Mouse (Mus musculus) T-helper 17 cell (primary cell): ENCODE results near the gene Dner.

Experiments used
- in situ Hi-C, 2 experiments: fragments of 300-600 bp; cut with MboI, MseI; formaldehyde crosslinking; loops; 1 replicate in 1 of 2; 2 replicates in 1 of 2; pipeline ENCODE4 v1.15.1; 2025; ENCODE audit warnings: high pct_unique_total_duplicates in 2 of 2

Gene Dner

DNA sequence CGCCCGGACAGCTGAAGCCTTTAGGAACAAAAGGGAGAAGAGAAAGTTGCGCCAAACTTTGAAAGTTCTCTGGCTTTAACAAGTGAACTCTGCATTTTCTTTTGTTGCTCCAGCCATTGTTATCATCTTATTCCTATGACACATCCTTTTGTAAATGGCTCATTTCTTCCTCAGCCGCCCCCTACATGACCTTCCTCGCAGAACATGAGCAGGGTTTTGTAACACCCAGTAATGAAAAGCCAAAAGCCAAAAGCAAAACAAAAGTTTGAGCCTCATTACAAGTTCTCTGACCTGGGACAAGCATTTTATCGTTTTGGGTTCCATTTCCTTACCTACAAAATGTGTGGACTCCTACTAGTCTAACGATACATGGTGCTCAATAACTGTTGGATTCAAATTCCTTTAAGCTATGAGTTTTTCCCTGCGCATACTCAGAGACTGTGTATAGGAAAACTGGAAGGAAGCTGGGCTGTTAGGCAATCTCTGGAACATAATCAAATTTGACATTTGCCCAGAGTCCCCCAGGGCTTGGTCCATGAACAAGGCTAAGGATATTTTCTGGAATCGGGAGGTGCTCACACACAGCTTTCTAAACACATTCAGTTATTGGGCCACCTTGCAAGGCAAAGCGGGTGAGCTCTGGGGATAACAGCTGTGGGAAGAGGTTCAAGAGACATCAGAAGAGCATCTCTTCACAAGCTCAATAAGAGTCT, 246.3 kb downstream of the Dner start:
- in situ Hi-C loops = no loop called here

DNA sequence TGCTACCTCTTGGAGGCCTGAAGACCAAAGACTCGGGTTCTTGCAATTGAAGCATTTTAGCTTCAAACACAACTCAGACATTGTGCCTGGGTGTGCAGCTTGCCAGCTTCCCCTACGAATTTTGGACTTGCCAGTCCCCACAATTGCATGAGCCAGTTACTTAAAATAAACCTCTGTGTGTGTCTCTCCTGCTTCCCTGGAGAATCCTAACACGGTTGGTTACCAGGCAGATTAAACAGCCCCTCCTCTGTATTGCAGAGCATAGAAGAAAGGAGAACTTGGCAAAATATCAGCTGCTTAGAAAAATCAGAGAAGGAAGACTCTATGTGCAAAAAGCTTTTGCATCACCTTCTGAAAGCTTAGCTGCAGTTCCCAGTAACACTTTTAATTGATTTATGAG, 252.4 kb downstream of the Dner start:
- in situ Hi-C loops = no loop called here

DNA sequence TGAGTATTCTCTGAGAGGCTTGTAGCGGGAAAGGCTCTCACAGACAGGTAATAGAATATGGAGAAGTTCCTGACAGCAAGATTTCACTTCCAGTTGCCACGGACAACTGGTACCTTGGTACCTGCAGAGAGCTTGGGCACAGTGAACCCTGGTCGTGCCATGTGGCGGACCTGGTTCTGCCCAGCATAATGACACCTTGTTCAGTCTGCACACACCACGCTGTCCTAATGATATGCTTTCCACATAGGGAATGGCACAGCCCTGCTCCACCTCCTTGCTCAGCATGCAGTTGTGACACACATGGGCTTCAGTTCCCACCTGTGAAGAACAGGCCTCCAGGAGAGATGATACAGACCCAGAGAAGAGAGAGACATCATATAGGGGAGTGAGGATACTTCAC, 253.0 kb downstream of the Dner start:
- in situ Hi-C loops = no loop called here

DNA sequence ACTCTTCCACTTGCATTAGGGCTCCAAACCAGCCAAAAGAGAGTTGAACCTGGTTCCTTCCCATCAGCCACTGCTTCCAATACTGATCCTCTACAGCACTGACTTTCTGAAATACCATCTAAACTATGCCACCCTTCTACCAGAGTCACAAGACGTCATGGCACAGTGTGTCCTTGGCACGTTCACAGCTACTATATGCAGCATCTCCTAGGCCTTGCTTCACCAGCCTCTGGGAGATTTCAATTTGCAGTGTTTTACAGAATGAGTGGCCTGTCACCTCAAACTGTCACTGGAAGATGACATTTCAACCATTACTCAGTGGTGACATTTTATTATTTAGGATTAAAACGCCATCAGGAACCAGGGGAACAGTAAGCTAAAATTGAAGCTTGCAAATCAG, 254.6 kb downstream of the Dner start:
- in situ Hi-C loops = no loop called here

DNA sequence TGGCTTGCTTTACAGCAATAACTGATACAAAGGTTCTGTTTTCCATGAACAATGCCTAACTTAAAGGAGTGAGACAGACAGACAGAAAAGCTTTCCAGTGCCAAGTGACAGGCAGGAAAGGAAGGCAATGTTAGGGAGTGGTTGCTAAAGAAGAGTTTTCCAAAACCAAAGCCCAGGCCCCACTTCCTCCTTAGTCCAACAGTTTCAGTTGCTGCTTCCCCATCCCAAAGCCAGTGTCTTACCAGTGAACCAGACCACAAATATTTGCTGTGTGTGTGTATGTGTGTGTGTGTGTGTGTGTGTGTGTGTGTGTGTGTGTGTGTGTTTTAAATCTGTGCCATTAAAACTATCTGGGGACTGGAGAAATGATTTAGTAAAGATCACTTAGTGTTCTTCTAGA, 258.5 kb downstream of the Dner start:
- in situ Hi-C loops = no loop called here

DNA sequence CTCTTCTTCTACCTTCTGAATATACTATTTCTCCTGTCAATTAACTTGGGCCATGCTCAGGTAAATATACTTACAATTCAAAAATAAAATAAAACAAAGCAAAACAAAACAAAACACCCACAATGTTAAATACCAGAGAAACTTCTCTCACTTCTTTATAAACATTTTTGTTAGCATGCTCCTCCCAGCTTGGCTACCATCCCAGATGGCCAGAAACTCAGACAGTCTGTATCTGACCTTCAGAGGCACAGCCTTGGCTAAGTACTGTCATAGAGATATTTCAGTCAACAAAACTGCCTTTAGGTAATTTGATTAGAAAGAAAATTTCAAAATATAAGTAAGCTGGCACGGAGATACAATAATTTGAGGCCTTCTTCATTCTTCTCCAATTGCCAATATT, 259.7 kb downstream of the Dner start:
- in situ Hi-C loops = no loop called here

DNA sequence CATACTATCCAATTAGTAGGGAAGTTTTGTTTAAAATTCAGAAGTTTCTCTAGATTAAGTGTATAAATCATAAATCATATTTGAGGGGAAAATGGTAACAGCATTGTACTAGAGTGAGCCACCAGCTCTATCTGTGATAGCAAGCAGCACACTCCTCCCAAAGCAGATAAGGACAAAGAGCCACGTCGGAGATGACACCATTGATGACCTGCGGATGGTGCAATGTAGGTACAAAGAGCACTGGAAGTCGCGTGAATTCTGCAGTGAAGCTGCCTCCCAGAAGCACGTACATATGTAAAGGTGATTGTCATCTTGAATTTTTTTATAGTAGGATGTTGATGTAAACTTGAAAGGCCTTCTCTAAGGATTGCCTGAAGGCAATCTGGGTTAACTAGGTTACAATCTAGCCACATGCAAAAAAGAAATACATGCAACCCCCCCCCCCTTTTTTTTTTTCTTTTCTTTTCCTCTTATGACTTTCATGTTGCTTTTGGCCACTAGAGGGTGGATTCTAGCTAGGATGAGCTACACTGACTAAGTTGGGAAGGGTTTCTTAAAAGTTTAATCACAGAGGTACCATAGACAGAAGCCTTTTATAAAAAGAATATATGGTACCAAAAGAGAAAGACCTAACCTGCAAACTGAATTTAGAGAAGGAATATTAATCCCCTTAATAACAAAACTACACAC, 262.6 kb downstream of the Dner start:
- in situ Hi-C loops = no loop called here

DNA sequence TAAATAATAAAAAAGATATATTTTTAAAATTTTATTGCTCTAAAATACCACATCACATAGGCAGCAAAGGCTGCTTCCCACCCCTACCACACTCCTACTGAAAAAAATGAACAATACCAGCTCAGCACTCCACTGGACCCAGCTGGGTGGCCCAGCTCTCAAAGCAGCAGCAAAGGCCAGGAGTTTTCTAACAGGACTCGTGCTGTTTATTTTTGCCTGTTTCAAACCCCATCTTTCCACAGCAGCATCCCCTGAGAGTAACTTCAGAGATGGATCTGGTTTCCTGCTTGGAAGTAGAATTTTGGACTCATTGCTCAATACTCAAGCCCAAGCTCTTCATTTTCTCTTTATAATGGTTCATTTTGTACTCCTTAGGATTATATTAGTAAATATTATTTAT, 263.7 kb downstream of the Dner start:
- in situ Hi-C loops = no loop called here

DNA sequence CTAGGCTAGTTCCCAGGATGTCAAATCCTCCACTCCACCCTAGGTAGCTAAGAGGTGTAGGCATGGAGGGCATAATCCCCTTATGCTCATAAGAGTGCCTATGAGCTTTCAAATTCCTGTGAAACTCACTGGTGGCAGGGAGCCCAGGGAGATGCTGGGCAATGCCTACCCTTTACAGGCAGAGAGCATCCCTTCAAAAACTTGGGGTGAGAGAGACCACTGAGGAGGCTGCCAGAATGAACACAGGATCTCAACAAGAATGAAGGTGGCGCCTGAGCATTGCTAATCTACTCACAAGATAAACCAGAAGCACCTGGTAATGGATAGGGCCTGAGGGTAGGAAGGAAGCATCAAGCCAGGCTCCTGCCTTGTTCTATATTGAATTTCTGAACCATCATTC, 267.7 kb downstream of the Dner start:
- in situ Hi-C loops = no loop called here

DNA sequence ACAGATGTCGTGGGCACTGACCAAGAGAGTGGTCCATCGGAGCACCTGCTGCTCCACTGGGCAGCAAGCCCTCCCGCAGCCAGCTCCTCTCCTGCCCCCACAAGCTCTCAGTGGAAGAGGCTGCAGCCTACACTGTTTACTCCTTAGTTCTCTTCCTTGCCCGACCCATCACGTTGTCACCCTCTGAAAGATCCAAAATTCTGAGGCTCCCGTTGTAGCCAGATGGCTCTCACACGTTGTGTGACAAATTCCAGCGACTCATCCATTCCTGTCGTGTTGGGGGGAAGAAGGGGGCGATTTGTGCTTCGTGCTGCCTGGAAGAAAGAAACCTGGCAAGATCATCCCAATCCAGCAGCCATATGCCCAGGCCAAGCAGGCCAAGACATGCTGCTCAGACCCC, 268.3 kb downstream of the Dner start:
- in situ Hi-C loops = no loop called here

DNA sequence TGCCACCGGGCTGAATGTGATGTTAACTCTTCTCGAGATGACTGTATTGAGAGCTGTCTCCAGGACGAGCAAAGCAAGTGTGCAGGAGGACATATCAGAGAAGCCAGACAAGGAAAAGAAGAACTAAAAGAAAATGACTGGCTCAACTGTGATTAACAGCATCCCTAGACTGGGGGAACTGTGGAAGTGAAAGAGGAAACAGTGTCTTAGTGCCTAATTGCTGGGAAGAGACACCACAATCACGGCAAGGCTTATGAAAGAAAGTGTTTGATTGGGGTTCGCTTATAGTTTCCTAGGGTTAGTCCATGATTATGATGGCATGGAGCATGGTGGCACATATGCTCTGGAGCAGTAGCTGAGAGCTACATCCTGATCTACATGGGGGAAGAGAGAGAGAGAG, 269.3 kb downstream of the Dner start:
- in situ Hi-C loops = no loop called here

DNA sequence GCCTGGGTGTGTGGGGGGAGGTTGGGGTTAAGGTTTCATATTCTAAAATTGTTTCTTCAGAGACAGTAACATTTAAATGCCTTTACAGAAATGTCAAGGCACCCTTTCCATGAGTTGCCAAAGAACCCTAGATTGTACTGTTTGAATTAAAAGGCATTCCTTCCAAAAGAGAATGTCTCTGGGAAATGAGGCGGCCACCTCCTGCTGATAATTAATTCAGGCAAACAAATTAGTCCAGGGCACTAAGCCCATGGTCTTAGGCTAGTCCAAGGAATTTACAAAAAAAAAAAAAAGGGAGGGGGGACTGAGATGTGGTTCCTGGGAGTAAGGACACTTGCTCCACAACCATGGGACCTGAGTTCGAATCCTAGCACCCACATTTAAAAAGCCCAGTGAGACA, 273.1 kb downstream of the Dner start:
- in situ Hi-C loops = no loop called here

DNA sequence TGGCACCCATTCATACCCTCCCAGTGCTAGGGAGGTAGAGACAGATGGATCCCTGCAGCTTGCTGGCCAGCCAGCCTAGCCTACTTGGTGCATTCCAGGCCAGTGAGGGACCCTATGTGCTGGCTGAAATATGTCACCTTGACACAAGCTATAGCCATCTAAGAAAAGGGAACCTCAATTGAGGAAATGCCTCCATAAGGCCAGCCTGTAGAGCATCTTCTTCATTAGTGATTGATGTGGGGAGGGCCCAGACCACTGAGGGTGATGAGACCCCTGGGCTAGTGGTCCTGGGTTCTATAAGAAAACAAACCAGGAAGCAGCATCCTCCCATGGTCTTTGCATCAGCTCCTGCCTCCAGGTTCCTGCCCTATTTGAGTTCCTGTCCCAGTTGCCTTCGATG, 274.2 kb downstream of the Dner start:
- in situ Hi-C loops = no loop called here

DNA sequence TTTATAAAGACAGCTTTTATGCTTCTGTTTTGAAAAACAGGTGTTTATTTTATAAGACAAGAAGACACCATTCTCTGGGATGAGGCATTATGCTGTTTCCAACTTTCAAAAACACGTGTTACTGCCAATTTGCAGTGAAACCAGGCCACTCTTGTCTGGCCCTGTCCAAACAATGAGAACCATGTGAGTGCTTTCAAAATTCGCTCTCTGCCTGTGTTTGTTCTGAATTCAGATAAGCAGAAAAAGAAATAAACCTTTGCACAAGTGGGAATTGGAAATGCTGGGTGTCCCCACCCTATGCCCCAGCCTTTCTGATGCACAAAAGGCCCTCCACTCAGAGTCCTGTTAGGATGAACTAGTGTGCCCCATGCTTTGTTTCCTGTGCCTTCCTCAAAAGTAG, 276.6 kb downstream of the Dner start:
- in situ Hi-C loops = no loop called here

DNA sequence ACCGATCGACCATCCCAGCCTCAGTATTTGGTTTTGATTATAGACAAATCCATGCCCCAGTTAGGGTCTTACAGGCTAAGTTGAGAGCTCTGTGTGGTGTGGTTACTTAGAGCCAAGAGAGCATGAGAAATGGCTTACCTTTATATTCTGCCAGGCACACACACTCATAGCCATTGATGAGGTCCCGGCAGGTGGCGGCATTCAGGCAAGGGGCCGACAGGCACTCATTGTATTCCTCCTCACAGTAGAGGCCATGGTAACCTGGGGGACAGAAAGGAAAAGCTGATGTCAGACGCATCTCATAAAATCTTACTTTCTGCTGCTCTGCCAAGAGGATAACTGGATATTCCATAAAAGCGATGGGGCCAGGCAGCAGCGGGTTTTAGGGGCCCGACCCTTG, 277.5 kb downstream of the Dner start:
- in situ Hi-C loops = no loop called here

DNA sequence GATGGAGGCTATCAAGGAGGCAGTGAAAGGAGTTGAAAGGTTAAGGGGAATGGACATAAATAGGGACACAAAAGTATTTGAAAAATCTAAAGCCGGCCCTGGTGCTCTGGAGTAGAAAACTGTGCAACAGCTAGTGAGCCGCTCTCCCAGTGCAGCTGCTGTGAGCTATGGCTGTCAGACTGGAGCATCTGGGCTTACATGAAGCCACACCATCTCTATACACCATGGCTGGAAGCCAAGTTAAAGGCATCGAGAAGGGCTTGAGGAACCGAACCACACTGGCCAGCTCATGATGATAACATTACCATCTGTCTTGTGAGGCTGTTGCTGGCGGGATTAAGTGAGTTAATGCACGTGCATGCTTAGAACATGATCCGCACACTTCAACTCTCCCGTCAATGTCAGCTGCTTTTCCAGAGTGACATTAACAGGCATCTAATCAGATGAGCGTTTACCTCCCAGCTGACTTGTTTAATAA, 278.2 kb downstream of the Dner start:
- in situ Hi-C loops = no loop called here

DNA sequence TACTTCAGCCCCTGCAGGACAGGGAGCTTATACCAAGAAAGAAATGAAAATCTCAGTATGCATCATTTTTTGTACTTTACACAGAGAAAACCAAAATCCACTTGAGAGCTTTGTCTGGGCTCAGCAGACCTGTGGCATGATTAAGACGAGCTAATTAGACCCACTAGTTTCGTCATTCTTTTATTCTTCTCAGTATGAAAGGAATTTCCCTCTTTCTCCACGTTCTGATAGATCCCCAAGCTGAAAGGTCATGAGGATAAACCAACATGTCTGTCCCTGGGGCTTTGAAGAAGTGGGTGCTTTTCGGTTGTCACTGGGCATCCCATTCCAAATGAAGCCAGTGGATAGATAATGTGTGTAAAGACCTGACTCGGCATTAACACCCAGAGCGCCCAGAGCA, 278.7 kb downstream of the Dner start:
- in situ Hi-C loops = no loop called here

DNA sequence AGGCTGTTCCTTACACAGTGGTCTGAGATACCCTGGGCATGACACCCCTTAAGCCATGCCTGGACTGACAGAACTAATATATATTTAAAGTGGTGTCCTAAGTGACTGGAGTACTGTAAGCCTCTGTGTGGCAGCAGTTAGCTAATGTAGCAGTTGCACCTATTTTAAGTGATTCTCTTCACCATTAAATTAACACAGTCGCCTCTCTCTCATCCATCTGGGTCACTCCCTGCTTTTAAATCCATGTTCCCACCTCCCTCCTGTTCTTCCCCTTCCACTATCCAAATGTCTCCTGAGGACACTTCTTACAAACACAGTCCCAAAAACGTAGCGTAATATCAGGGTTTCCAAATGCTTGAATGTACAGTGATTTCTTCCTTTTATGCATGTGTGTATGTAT, 281.6 kb downstream of the Dner start:
- in situ Hi-C loops = no loop called here

DNA sequence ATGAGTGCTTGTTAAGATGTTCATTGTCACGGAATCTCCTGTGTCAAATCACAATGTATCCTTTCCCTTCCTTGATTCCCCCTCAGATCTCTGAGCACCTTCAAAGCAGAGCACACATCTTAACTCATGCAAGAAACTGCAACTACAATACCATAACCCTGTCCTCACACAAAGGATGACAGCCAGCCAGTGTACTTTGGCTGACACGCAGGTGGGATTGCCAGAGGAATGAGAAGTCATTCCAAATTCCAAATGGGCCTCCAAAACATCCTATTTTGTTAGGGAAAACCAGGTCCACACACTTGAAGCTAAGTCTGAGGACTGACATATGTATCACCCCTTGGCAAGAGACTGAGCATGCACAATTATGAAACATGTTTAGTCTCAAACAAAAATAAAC, 286.5 kb downstream of the Dner start:
- in situ Hi-C loops = loop anchor here in 1 of 2 experiments (5.0 kb wide), 1 partner anchor 107 kb away; no protein-coding TSS in a partner anchor

DNA sequence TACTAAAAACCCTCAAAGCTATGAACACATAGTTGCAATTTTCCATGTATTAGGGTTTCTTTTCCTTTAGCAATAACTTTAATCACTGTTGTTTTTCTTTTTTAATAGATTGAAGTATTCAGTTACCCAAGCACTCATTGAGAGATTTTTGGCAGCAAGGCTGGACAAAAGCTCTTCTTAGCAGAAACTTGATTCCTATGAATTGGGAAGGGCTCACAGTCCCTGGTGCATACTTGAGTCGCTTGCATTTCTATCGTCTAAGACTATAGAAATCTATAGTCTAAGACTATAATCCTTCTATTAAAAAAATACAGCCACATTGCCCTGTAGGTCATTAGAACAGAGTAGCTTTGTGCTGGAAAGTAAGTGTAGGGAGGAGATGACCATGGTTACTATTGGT, 287.1 kb downstream of the Dner start:
- in situ Hi-C loops = loop anchor here in 1 of 2 experiments (5.0 kb wide), 1 partner anchor 107 kb away; no protein-coding TSS in a partner anchor

DNA sequence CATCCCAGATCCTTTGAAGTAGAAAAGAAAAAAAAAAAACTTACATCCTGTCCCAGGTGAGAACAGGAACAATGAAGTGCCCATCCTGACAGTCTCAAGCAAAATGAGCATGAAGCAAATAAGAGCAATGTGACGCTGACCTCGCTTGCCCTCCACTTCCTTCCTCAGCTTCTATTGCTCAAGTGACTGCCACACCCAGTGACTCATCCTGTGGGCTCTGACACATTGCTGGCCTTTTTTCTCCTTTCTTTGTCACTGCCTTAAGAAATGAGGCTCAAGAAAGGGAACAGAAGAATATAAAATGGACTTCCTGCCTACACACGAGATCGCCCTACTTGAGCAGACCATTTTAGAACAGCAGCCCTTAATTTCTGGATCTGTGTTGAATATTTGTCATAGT, 289.1 kb downstream of the Dner start:
- in situ Hi-C loops = loop anchor here in 1 of 2 experiments (5.0 kb wide), 1 partner anchor 105 kb away; no protein-coding TSS in a partner anchor

DNA sequence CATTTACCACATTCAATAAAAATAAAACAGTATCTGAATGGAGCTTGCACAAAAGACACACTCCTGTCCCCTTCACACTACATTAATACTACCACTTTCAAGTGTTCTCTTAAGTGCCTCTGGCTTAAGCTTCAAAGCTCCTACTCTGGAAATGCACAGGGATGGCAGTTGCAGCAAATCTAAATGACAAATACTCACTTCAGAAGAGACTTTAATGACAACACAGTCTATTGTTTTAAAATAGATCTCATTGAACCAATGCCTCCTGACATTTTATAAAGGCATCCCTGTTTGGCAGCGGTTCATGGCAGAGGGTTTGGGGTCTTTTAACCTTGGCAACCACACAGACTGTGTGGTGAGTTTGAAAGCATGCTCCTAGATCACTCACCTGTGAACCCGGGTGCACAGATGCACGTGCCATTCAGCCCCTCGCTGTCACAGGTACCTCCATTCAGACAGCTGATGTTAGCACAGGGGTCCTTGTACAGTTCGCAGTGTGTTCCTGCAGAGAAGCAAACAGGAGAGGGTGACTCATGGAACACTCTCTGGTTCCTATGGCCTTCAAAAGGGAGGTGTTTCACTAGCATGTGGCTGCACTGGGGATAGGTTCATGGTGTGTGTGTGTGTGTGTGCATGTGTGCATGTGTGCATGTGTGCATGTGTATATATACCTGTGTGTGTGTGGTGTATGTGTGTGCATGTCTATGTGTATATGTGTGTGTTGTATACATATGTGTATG, 290.3 kb downstream of the Dner start:
- in situ Hi-C loops = loop anchor here in 1 of 2 experiments (5.0 kb wide), 1 partner anchor 103 kb away; no protein-coding TSS in a partner anchor
